Mouse (Mus musculus) heart, adult 2 months (tissue): ENCODE data around the gene H2-DMb1. TPM values are rescaled to one million over a fixed set of nuclear protein-coding genes. Genes with fewer than 3 reads are reported as not detected.
A peak's percentile ranks its signal among the peaks of the same experiment; 100 is the strongest.
"Not testable (repeated sequence)": the region's sequence is repeated elsewhere in the genome, so short reads cannot be mapped to it uniquely, and the experiment has no call there.

Source experiments
- DNase-seq, 2 experiments: peaks; one replicate each; pipeline ENCODE4 v3.0.0; 2021
- H3K27ac ChIP-seq: fragments of 200-600 bp; 2 replicates; pipeline ENCODE4 v1.8.1; 2022
- H3K27me3 ChIP-seq: fragments of 200-500 bp; 2 replicates; pipeline ENCODE4 v1.6.1; 2012; ENCODE audit warnings: mild to moderate bottlenecking, low read length, inconsistent platforms, mixed read lengths; ENCODE audit not compliant: control insufficient read depth, insufficient read depth
- H3K36me3 ChIP-seq: fragments of 200-500 bp; 2 replicates; pipeline ENCODE4 v1.6.1; 2012; ENCODE audit warnings: low read length, inconsistent platforms; ENCODE audit not compliant: control insufficient read depth, insufficient read depth
- H3K4me1 ChIP-seq: fragments of 200-500 bp; 2 replicates; pipeline ENCODE4 v1.6.1; 2011; ENCODE audit warnings: low read length; ENCODE audit not compliant: control insufficient read depth, insufficient read depth
- H3K4me3 ChIP-seq: fragments of 200-600 bp; 2 replicates; pipeline ENCODE4 v1.8.1; 2022
- H3K79me2 ChIP-seq: fragments of 200-500 bp; replicated peaks from 2 replicates; pipeline ENCODE4 v1.6.1; 2012; ENCODE audit warnings: mild to moderate bottlenecking, inconsistent platforms, low read length, moderate library complexity, mixed read lengths; ENCODE audit not compliant: control insufficient read depth, insufficient read depth
- H3K9ac ChIP-seq: fragments of 200-500 bp; 2 replicates; pipeline ENCODE4 v1.6.1; 2012; ENCODE audit warnings: low read depth, mild to moderate bottlenecking, control low read depth, inconsistent platforms, low read length, mixed read lengths
- CTCF ChIP-seq: fragments of 200-600 bp; IDR thresholded peaks from 2 replicates; pipeline ENCODE4 v1.8.1; 2022; ENCODE audit warnings: antibody characterized with exemption, mild to moderate bottlenecking, moderate library complexity
- EP300 ChIP-seq: fragments of 200-500 bp; IDR thresholded peaks from 2 replicates; pipeline ENCODE4 v1.6.1; 2011; ENCODE audit warnings: low read depth, low read length, control low read depth; ENCODE audit not compliant: insufficient read depth
- POLR2A ChIP-seq: fragments of 200-500 bp; IDR thresholded peaks from 2 replicates; pipeline ENCODE4 v1.6.1; 2011; ENCODE audit warnings: mild to moderate bottlenecking, low read depth, low read length, control low read depth; ENCODE audit not compliant: insufficient read depth
- WGBS: fragments of 180-500 bp; shearing (Covaris S2); methylation state at CpG from one replicate; pipeline ENCODE4 v1.1.7; 2018; 5-methylcytosine and 5-hydroxymethylcytosine counted together
- intact Hi-C: fragments of 180-260 bp; cut with DNase I; formaldehyde crosslinking; loops from one replicate; pipeline ENCODE4 v1.15.1; 2025
- polyA plus RNA-seq: library from polyadenylated mRNA; depleted of rRNA; stranded (reverse); fragments of >200 nt; gene quantifications from 2 replicates; pipeline ENCODE4 v1.2.3, GENCODE M21; 2012
- total RNA-seq, 2 experiments: library from RNA; stranded (reverse); gene quantifications; 2 replicates each; pipeline ENCODE4 v1.2.3; 2021

The H2-DMb1 gene
- total and polyA plus RNA-seq, 3 experiments: 1.6 to 19.1 (median 2.2) TPM

DNA sequence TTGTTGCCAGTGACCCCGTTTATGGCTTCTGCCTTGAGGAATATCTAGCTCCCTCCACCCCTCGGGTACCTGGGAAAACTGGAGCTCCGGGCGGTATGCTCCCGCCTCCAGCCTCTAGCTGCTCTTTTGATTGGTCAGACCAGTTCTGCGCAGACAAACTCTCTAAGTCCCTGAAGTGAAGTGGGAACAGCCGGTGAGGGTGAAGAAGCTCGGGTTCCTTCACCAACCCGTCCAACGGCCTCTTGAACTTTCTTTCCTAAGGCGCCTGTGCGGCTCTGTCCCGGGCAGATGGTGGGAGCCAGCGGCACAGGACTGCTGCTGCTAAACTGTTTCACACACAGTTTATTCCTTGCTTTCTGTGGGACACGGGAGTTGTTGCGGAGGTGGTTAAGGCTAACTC lies 13.5 kb upstream of the H2-DMb1 start:
- DNase-seq: peak; percentile 50 to 52
- intact Hi-C loops: no loop called here
- no peaks in the 10 kb centered on the region for H3K36me3 ChIP-seq
- 4% methylated on average over 16 of the region's 16 CpGs for WGBS
- H3K27ac ChIP-seq: no peak overlapping the region
- H3K4me3 ChIP-seq: peak overlapping the region; percentile 37
- peak overlapping the region; percentile 36 for H3K9ac ChIP-seq
- no peaks in the 10 kb centered on the region for H3K79me2 ChIP-seq
- H3K4me1 ChIP-seq: peaks cover 4% of the 10 kb centered on the region; the same call in 1 of the 2 replicates
- peaks cover 2% of the 10 kb centered on the region for H3K27me3 ChIP-seq
- TF ChIP-seq EP300 (no peak), POLR2A (no peak), CTCF (no peak)

DNA sequence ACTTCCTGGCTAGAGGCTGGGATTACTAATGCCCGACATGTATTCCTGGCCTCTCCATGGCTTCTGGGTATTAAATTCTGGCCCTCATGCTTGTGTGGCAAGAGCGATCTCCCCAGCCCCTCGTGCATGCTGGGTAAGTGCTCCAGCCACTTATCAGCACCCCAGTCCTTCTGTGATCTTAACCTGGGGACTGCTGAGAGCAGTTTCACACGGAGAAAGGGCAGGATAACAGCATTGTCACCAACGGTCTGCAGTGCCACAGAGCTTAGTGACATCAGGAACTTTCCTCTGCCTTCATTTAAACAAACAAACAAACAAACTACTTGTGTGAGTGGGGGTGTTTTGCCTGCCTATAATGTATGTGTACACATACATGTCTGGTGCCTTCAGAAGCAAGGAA lies 12.6 kb upstream of the H2-DMb1 start:
- Histone ChIP-seq H3K36me3 (no peaks in the 10 kb centered on the region), H3K4me1 (peaks cover 4% of the 10 kb centered on the region; the same call in 1 of the 2 replicates), H3K4me3 (no peak overlapping the region), H3K27me3 (peaks cover 2% of the 10 kb centered on the region), H3K9ac (no peak overlapping the region), H3K27ac (no peak overlapping the region), H3K79me2 (no peaks in the 10 kb centered on the region)
- 20% methylated on average over 5 of the region's 5 CpGs for WGBS
- DNase-seq: no peak
- no peak for TF ChIP-seq EP300
- no peak for TF ChIP-seq CTCF
- intact Hi-C loops: no loop called here

DNA sequence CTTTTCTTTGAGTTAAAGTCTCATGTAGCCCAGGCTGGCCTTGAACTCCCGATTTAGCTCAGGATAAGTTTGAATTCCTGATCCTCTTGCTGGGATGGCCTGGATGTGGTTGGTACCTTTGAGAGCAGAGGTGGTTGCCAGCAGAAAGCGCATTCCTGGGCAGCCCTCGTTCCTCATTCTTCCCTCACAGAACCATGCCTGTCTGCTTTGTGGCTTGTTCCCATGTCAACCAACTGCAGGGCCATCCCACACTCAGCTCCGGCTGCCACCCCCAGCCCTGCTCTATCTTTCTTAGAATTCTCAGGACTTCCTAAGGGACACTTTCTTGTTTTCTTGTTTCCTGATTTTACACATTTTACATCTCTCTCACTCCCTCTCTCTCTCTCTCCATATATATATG lies 11.4 kb upstream of the H2-DMb1 start:
- Histone ChIP-seq H3K4me3 (no peak overlapping the region), H3K27ac (no peak overlapping the region), H3K79me2 (no peaks in the 10 kb centered on the region), H3K36me3 (no peaks in the 10 kb centered on the region), H3K27me3 (peaks cover 2% of the 10 kb centered on the region), H3K9ac (no peak overlapping the region), H3K4me1 (peaks cover 4% of the 10 kb centered on the region; the same call in 1 of the 2 replicates)
- intact Hi-C loops: no loop called here
- DNase-seq: no peak
- 66% methylated on average over 4 of the region's 4 CpGs for WGBS
- TF ChIP-seq CTCF (no peak), EP300 (no peak), POLR2A (no peak)

DNA sequence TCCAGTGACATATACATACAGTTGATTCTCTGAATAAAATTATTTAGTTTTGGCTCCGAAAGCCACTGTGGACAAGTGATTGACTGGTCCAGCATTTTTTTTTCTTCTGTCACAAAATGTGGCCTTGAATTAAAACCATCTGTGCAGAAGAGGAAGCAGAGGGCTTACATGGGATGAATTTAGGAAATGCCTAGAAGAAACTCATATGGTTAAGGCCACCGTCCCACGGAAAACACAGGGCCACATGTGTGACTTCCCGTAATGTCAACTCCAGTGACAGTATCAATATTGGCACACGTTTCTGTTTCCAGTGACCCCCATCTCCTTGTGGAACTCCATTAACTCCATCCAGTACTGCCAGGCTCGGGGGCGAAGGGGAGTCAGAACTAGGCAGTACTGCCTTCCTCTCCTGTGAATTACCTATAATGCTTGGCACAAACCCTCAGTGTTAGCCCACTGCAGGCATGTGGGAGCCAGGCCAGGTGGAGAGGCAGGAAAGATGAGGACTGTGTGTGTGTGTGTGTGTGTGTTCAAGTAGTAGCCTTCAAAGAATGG lies 10.3 kb upstream of the H2-DMb1 start:
- intact Hi-C loops: no loop called here
- H3K36me3 ChIP-seq: no peaks in the 10 kb centered on the region
- peaks cover 2% of the 10 kb centered on the region for H3K27me3 ChIP-seq
- H3K79me2 ChIP-seq: no peaks in the 10 kb centered on the region
- WGBS: 53% methylated on average over 7 of the region's 7 CpGs
- H3K9ac ChIP-seq: no peak overlapping the region
- H3K4me3 ChIP-seq: no peak overlapping the region
- peak in 1 of 2 experiments; percentile 36 for DNase-seq
- H3K4me1 ChIP-seq: peaks cover 4% of the 10 kb centered on the region; the same call in 1 of the 2 replicates
- peak overlapping the region; percentile 36 for H3K27ac ChIP-seq
- no peak for TF ChIP-seq CTCF
- no peak for TF ChIP-seq EP300
- TF ChIP-seq POLR2A: no peak

DNA sequence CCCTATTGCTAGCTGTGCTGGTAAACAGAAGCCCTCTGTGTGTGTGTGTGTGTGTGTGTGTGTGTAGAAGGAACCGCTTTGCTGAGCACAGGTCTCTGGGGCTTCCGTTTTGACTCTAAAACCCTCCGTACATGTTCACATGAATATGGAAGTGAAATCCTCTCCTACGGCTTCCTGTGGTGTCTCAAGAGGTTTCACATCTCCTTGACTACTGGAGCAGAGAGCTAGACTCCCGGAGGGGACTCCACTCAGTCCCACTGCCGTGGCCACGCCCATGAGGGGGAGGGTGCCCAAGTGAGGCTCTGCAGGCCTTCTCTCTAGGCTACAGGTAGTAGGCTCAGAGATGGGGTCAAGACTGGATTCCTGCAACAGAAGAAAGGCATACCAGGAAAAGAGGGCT lies 9.8 kb upstream of the H2-DMb1 start, which contains the start of gene H2-DMb2:
Gene H2-DMb2 (plus strand): TSS at position 275 of the 400 bp plus-strand sequence.
- 22% methylated on average over 7 of the region's 7 CpGs for WGBS

DNA sequence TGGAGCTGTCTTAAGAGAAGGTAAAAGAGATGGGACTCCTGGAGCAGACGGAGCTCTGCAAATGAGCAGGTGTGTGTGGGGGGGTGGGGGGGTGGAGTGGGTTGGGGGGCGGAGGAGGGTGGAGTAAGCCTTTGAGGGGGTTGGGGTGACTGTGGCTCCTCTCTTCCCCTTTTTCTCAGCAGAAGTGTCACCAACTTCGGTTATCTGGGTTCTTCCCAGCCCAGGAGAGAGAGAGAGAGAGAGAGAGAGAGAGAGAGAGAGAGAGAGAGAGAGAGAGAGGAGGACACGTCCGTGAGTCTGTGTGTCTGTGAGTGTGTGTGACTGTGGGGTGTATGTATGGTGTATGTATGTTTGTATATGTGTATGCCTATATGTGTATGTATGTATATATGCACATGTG lies 9.4 kb upstream of the H2-DMb1 start:
- intact Hi-C loops: no loop called here
- DNase-seq: no peak
- H3K79me2 ChIP-seq: no peaks in the 10 kb centered on the region
- H3K36me3 ChIP-seq: no peaks in the 10 kb centered on the region
- no peak for TF ChIP-seq EP300
- TF ChIP-seq CTCF: no peak
- no peak for TF ChIP-seq POLR2A
- peaks cover 2% of the 10 kb centered on the region for H3K27me3 ChIP-seq
- H3K27ac ChIP-seq: no peak overlapping the region
- no peak overlapping the region for H3K4me3 ChIP-seq
- 59% methylated on average over 5 of the region's 5 CpGs for WGBS
- peaks cover 4% of the 10 kb centered on the region; the same call in 1 of the 2 replicates for H3K4me1 ChIP-seq
- no peak overlapping the region for H3K9ac ChIP-seq

More for the DNA sequence above, 9.8 kb upstream of the H2-DMb1 start, which contains the start of gene H2-DMb2:
- H3K4me3 ChIP-seq: no peak within 1 kb of the TSS
- H3K4me1 ChIP-seq: peaks cover 4% of the 10 kb centered on the region; the same call in 1 of the 2 replicates
- peaks cover 2% of the 10 kb centered on the region for H3K27me3 ChIP-seq
- TF ChIP-seq EP300: no peak
- no peak for TF ChIP-seq CTCF
- no peak for TF ChIP-seq POLR2A
- H3K79me2 ChIP-seq: no peaks in the 10 kb centered on the region
- intact Hi-C loops: no loop called here
- peak within 1 kb of the TSS; percentile 36 for H3K27ac ChIP-seq
- no peaks in the 10 kb centered on the region for H3K36me3 ChIP-seq
- DNase-seq: peak; percentile 65 to 86
- H3K9ac ChIP-seq: no peak within 1 kb of the TSS

DNA sequence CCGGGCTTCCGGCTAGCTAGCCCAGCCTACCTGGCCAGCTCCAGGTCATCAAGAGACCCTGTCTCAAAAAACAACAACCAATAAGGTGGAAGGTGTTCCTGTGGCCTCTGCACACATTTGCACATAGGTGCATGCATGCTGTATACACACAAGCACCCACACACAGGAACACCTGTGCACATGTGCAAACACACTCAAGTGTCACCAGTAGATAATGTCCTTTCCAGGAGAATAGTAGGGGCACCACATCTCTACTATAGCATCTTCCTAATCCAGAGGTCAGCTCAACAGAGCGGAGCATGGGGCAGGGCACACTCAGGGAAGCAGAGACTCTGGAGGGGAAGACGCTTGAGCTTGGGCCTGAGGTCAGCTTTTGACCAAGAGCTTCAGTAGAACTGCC lies 8.7 kb upstream of the H2-DMb1 start:
- H3K27me3 ChIP-seq, H3K9ac ChIP-seq, H3K27ac ChIP-seq, DNase-seq, H3K4me3 ChIP-seq, H3K4me1 ChIP-seq, H3K36me3 ChIP-seq, H3K79me2 ChIP-seq, intact Hi-C loops: not testable (repeated sequence)
- WGBS: 88% methylated on average over 4 of the region's 4 CpGs
